Mouse (Mus musculus) CD8-positive naive resting alpha-beta T cell, adult 2 months (primary cell): ENCODE results near the gene Cdyl.

Experiments used
- DNase-seq, 2 experiments: peaks; one replicate each; pipeline ENCODE4 v3.0.0; 2022; ENCODE audit warnings: low read depth in 2 of 2, low spot score in 2 of 2

The Cdyl gene

DNA sequence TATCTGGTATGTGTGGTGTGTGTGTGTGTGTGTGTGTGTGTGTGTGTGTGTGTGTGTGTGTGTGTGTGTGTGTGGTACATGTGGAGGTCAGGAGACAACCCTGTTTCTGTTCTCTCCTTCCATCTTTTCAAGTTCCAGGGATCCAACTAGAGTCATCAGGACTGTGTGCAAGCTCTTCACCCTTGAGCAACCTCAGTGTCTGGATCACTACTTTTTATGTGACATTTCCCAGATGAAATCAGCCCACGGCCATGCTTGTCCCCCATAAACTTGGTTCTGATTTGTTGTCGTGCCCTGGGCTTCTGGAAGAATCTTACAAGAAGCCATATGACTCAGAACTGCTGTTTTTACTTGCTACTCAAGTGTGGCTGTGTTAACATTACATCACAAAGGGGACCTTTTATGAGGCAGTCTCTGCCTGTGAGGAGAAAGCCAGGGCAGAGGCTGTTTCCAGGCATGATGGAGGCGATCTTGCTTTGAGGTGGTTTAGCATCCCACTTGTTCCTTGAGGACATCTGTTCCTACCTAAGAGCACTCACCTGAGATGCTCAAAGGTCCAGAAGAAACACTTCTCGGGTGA lies at the start of gene Cdyl:
Cdyl (plus strand) TSS at position 428 of the 580 bp plus-strand sequence.
- no peak for DNase-seq

DNA sequence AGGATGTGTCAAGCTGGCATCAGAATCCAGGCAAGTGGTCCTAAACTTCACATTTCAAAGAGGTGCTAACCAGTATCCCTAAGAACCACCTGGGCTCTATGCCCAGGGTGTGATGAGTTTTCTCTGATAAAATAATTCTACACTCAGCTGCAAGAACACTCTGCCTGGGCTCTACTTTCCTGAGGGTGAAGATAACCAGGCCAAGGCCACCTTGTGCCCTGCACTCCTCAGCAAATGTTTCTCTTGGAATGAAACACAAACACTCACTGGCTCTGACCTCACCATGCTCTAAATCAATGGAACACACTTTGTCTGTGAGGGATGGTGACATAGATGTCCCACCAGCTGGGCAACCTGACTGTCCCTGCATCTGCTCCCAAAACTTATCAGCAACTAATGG lies 48.9 kb upstream of the Cdyl start:
- DNase-seq, result no peak

DNA sequence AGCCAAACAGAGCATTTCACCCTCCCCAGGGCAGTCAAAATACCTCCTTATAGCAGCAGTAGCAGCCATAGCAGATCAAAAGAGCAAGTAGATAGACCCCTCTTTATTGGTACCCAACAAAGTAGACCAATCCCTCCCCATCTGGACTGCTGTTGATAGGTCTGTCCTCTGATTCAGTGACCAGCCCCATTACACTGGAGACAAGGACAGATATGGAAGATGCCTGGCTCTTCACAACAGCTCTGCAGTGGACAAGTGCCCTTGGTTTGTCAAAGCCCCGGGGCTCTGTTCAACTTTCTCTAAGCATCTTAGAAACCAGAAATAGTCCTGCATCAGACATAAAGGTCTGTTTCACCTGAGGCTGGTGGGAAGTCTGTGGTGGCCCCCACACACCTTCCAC lies 47.1 kb upstream of the Cdyl start:
- DNase-seq, result no peak

DNA sequence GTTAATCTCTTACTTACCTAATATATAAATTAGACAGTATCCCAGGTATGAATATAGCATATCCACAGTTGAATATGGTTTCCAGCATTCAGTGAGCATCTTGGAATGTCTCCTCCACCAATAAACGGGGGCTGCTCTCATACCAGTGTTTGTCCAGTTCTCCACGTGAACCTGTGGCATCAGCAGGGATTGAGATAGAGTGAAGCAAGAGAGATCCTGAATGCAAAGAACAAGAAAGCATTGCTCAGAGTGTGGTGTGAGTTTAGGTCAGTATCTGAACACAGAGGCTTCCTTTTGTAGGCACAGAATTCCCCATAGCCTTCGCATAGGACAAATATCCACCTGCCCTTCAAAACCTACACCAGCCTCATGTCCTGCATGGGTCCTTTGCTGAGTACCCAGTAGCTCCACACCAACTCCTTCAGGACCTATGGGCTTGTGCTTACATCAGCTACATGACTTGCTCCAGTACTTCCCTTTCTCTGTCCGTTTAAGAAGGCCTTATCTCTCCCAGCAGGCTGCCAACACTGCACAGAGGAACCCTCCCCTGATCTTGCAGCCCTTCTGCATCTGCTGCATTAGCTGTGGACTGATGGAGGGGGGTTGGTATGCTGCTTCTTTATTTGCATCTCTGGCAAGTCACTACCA lies 44.7 kb upstream of the Cdyl start:
- no peak for DNase-seq

DNA sequence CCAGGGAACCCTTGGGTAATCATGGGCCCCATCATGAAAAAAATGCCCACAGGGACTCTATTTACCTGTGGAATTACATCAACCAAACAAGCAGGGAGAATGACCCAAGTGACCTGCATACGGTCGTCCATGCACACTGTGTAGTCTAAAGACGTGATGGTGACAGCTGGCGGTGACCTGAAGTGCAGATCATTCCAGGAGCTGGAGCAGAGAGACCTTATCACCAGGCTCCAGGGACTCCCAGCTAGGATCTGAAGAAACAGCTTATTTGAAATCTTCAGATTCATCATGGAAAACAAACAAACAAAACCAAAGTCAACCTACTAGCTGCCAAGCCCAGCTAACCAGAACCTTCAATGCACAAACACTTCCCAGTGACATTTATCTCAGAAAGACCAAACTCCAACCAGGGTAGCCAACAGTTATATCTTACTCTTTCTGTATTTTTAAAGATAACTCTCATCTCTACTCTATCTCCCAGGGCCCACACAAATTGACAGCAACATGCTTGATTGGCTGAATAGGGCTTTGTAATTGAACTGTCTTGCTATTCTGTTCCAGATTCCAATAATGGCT lies 43.0 kb upstream of the Cdyl start:
- DNase-seq, result no peak

DNA sequence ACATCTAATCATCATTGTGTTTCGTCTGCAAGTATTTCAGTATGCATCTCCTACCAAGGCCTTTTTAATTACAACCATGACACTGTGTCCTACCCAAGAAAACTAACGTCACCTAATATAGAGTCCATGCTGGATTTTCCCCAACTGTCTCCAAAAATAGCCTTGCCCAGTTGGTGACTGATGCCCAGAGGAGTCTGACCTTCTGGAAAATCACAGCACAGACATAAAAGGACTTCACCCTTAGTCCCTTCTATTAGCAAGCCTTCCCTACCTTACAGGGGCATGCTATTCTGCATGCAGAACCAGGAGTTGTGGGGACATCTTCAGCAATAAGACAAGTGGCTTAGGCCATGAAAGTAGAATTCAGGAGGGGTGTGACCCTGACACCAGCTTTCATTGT lies 40.3 kb upstream of the Cdyl start:
- no peak for DNase-seq

DNA sequence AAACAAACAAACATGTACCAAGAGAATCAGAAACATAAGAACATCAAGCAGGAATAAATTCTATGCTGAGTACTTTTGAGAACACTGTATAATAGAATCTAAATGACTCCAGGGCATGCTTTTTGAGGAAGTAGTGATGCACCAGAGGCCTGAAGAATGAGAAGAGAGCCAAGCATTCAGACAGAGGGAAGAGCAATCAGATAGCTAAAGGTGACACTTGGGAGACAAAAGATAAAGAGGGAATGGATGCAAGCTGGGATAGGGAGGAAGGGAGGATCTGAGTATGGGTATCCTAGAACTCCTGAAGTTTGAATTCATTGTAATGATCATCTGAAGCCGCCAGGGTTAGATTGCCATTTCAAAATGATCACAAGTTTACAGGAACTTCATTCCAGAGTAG lies 38.9 kb upstream of the Cdyl start:
- no peak for DNase-seq

DNA sequence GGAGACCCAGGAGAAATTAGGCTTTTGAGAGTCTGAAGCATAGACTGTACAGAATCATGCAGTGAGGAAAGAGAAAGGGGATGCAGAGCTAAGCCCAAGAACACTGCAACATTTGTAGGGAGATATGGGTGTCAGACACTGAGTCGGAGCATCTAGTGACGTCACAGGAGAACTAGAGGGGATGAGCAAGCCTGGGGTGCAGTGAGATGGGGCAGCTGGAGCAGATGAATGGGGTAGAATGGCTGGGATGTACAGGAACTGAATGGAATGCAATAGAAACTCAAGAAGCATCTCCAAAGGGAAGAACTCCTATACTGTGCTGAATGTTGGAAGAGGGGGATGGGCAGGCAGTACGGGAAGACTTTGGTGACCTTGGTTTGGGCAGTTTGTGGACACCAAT lies 34.8 kb upstream of the Cdyl start:
- DNase-seq, result no peak

DNA sequence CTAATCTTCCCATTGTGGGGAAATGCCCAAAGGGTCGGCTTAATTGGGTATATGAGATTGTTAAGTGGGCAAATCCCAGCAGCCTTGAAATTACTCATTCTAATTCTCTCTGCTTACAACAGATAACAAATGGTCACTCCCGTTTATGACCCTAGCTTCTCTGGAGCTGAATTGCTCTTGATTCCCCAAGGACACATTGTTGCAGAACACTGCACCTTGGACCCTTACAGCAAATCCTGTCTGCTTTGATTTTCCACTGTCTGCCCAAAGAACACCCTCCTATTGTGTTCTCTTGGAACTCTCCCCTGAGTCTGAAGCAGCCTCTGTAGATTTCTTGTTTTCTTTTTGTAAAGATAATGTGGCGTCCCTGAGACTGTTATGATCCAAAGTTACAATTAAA lies 34.1 kb upstream of the Cdyl start:
- DNase-seq, result no peak

DNA sequence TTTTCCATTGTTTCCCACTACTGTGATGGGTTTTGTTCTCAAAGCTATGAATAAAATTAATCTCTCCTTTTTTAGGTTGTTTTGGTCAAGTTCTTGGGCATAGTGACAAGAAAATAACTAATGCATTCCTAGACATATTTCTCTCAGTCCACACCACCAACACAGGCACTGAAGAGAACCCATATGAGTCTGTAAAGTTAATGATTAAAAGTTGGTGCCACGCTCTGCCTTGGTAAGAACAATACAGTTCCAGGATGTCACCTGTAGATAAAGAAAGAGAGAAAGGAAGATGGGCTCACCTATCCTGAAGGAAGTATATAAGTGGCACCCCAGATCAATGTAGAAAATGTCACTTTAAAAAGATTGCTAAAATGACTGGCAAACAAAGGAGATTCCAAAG lies 32.3 kb upstream of the Cdyl start:
- DNase-seq, result no peak

DNA sequence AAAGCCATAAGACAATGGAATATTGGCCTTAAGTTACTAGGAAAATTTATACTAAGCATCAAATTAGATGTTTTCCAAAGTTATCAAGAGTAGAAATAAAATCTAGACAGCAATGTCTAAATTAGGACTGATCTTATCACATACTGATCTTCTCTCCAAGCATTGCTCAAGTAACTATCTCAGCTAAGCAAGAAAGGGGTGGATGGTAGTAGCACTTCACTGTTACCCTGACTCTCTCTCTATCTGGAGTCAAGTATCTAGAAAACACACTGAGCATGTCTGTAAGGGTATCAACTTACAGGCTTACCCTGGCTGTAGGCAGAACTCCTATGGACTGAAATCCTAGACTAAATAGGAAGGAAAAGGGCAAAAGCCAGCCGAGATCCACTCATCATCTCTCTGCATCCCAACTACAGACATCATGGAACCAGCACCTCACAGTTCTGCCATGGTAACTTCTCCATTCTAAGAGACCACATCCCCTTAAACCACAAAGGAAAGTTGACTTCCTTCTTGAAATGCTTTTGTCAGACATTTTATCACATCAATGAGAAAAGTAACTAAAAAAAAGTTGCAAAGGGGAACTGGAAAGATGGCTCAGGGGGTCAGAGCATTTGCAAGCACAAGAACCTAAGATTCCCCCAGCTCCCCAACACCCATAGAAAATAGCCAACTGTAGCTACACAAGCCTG lies 12.4 kb upstream of the Cdyl start:
- no peak for DNase-seq

DNA sequence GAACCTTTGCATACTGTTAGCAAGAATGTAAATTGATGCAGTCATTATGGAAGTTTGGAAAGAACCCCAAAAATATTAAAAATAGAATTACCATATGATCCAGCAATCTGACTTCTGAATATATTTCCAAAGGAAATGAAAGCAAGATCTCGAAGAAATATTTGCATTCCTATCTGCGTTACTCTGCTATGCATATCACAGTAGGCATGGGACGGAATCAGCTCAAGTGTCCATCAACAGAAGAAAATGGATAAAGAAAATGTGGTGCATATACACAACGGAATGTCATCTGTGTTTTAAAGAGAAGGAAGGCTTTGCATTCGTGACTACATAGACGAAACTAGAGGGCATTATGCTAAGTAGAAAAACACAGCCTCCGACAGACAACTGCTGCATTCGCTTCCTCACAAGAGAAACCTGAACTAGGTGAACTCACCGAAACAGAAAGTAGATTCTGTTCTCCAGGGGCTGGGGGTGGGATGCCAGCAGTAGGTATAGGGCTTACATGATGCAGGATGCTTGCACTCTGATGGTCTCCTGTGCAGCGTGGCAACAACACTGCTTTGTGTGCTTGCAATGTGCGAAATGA lies 9.3 kb upstream of the Cdyl start:
- no peak for DNase-seq

DNA sequence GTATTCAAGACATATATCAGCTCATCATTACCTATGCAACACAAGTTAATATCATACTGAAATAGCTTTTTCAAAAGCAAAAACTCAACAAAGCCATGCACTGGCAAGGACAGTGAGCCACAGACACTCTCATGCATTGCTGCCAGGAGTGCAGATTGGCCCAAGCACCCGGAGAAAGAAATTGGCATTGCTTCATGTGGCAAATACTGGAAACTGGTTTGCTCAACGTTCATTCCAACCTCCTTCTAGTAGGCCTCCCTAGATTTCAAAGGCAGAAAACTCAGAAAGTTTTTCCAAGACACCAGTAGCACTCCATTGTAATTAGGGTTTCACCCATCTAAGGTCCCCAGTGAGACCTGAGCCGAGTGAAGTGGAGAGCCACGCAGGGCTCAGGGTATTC lies 6.8 kb upstream of the Cdyl start:
- DNase-seq, result no peak

DNA sequence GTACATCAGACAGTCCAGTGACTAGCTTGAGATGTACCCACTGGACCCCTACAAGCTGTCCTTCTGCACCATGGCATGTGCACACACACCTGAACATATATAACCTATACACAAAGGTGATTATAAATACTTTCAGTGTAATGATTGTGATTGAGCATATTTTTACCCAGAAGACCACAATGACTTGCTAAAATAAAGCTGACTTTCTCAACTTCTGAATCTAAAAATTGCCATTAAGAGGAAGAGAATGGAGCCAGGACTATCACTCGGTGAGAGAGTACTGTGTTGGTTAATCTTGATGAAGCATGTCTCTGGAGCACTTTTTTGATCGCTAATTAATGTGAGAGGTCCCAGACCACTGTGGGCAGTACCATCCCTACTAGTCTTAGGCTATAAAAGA lies 2.8 kb upstream of the Cdyl start:
- DNase-seq, result no peak

DNA sequence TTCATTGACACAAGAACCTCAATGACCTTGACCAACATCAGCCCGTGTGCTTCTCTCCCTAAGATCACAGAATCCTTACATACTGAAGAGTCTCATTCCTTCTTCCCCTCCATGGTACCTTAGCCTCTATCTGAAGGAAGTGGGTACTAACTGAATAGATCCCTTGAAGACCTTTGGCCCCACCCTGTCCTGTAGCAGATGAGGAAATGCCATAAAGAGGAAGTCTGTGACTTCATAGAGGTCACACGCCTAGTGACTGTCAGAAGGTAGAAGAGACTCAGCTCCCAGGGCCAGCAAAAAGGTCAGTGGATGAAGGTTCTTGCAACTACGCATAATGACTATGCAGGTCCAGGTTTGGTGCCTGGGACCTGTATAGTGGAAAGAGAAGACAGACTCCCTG lies 5.8 kb downstream of the Cdyl start:
- DNase-seq, result no peak

DNA sequence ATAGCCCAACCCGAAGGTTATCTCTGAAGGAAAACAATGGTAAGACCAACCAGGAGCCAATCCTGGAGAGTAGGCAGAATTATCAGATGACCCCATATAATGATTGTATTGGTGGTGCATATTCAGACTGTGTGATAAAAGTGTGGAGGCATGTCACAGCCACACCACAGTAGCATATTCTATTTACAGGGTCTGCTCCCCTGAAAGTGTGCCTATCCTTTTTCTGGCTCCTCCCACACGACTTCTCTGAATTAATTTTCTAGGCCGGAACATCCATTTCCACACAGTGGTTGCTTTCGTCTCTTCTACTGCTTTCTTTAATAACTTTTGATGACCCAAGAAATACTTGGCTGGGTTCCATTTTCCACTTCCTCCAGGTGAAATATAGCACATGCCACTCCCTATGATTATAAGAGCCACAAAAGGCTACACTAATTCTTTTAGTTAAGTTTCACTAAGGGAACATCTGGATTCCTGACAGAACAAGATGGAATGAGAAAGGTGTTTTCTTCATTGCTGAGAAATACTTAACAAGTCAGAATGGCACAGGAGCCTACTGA lies 10.4 kb downstream of the Cdyl start:
- DNase-seq, result no peak

DNA sequence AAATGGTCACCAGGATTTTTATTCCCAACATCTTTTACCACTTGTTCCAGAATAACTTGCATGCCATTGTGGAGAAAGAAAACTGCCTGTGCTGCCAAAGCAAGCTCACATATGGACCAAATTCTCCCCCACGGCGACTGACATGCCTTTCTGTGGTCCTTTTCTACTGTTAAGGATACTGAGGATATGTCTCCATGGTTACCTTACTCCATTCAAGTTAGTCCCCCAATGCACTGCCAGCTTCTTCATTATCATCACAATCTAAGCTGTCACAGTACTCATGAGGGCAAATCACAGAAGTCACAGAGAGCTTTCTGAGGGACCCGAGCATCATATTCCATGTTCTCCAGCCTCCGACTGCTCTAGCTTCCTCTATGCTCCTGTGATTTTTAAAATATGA lies 11.2 kb downstream of the Cdyl start:
- DNase-seq, result no peak

DNA sequence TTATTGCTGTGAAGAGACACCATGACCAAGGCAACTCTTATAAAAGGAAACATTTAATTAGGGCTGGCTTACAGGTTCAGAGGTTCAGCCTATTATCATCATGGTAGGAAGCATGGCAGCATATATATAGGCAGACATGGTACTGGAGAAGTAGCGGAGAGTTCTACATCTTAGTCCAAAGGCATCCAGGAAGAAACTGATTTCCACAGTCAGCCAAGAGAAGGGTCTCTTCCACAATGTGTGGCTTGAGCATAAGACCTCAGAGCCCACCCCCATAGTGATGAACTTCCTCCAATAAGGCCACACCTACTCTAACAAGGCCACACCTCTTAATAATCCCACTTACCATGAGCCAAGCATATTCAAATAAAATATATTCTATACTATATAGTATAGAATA lies 17.3 kb downstream of the Cdyl start:
- DNase-seq, result no peak

DNA sequence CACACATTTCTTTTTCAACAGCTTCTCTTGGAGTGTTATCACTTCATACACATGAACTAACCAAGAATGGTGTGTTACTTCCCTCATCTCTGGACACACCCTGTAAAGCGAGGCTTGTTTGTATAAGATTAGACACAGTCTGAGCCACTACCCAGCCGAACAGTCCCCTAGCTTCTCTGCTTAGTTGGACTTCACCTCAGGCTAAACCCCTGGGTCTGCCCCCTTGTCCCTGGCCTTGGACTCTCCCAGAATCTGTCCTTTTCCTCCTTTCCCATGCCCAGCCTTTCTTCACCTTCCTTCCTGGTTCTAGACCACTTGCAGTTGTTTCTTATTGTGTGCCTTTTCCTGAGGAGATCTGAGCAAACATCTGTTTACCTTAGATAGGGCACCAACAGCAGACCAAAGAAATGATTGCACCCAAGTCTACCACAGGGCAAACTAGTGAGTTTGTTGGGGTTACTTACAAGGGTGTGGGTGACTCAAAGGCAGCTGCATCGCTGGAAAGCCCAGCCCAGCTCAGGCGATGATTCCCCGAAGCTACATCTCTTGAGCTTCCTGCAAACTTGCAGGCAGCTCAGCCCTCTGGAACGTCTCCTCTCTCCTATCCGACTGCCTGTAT lies 17.9 kb downstream of the Cdyl start:
- no peak for DNase-seq

DNA sequence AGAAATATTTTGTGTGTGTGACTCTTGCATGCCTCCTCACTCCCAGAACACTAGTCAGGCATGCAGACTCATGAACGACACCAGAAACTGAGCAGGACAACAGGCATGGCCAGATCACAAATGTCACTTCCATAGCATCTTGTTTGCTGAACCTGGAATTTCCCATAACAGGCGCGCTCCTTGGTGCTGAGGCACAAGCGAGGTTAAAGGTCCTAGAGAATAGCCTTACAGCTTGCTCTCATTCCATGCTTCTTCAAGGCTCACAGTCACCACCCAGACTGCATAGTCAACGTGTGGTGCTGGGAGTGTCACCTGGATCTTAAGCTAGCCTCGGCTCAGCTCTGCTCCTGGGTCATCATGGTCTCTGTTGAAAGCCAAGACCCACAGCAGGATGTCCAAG lies 19.1 kb downstream of the Cdyl start:
- no peak for DNase-seq

DNA sequence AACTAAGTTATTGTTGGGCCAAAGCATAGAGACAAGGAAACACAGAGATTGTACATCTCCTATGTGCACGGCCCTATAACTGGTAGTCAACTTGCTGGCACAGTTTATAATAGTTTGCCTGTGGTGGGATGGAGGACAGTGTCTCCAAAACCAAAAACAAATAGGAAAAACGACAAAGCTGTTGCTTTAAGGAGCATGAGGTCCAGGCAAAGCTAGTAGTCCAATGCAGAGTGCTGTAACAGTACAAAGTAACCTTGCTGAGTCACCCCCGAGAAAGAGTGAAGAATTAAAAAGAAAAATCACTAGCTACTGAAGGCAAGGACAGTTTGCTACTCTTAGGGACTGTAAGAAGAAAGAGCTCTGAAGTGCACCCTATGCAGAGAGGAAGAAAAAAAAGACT lies 21.7 kb downstream of the Cdyl start:
- no peak for DNase-seq
